Mouse (Mus musculus) duodenum, adult 2 months (tissue): Measurements from ENCODE around the gene Mpc1. TPM values are rescaled to one million over a fixed set of nuclear protein-coding genes. Genes with fewer than 3 reads are reported as not detected.

Source experiments
- polyA plus RNA-seq: library from polyadenylated mRNA; depleted of rRNA; stranded (reverse); fragments of >200 nt; gene quantifications from 2 replicates; pipeline ENCODE4 v1.2.3, GENCODE M21; 2012; ENCODE audit warnings: low replicate concordance; rRNA removed

Mpc1 gene
- 30.1 and 51.7 TPM in 2 replicates for polyA plus RNA-seq

DNA sequence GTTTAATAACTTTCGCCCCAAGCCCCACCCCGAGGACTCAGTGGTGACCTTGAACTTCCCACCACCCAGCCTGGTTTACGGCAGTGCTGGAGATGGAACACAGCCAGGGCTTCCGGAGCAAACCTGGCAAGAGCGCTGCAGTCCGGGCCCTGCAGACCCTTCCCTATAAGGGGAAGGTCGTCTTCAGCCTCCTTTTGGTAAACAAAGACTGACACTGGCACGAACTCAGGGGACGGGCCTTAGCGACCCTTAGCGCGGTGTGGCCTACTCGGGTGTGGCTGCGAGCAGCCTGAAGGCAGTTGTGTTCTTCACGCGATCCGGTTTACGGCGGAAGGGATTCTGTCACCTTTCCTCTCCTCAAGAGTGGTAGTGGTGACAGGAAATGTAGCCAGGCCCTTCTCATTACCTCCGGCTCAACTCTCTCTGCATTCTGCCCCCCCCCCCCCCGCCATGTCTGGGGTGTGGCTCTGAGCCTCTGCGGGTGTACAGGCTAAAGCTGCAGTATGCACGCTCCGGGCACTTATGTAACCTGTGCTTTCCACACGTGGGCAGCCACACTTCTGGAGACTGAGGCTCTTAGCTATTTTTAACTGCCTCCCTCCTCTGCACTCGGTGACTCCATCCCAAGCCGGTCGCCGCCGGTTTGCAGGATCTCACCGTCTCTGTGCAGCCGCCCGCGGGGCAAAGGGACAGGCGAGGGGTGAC is at the start of gene Mpc1:
Mpc1 (plus strand) TSS at position 84 of the 705 bp plus-strand sequence.

DNA sequence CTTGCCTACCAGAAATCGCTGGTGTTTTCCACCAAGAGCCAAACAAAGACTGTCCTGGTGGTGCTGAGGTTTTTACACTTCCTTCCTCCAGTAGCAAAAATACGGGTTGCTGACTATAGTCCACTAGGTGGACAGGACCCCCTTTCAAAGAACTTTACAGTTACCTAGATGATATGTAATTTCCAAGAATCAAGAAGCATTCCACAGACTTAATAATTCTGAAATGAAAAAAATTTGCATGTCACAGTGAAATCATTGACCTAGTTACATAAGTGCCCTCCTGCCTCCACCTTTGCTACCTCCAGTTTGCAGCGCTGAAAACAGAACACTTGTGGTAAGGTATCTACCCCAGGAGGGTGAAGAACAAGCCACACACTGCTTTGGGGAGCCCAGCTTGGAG is 47.0 kb upstream of the Mpc1 start, which contains the start of gene Ccr6:
Ccr6 (plus strand) TSS at position 301 of the 400 bp plus-strand sequence.

DNA sequence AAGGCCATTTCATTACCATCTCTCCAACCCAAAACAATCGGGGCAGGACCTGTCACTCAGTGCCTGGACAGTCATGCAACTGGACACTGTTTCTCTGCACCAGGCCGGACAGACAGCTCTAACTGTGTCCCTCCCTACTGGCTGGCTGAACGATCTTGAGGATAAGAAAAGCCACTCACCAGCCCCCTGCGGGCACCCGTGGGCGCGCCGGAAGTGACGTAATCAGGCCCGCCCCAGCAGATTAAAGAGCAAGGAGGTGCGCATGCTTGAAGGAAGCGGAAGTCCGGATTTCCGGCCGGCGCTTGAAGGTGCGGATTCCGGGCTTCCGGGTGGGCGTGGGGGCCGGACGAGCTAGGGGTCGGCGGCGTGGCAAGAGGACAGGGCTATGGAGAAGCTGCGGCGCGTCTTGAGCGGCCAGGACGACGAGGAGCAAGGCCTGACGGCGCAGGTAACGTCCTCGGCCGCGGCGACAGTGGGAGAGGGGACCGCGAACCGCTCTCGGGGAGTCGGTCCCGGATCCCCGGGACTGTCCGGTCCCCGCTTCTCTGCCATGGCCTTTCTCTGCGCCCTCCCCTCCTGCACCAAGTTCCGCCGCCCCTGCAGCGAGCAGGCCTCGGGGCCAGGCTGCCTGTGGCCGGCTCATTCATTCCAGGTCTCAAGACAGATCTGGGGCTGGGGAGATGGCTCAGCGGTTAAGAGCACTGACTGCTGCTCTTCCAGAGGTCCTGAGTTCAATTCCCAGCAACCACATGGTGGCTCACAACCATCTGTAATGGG is 28.3 kb downstream of the Mpc1 start, which contains the start of gene Sft2d1:
Sft2d1 (plus strand) TSS at position 265 of the 777 bp plus-strand sequence.

DNA sequence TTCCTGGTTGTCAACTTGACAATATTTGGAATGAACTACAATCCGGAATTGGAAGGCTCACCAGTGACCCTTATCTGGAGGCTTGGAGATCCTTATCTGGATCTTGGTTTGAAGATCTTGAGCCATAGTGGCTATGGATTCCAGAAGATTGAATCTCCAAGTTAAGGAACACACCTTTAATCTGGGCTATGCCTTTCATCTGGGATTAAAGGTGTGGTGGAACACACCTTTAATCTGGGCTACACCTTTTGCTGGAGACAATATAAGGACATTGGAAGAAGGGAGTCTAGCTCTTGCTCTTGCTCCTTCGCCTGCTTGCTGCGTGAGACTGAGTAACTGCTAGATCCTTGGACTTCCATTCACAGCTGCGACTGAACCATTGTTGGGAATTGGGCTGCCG is 54.5 kb downstream of the Mpc1 start, which contains the start of gene Prr18:
Prr18 (plus strand) TSS at position 301 of the 400 bp plus-strand sequence.

Other genes starting within 250 kb of the Mpc1 start
- 2.6 and 3.6 TPM in 2 replicates for gene Gm49673, start 135.1 kb upstream of the Mpc1 start, polyA plus RNA-seq
- 27.6 and 52.0 TPM in 2 replicates for gene Rnaset2a, start 134.8 kb upstream of the Mpc1 start, polyA plus RNA-seq
- 0.14 and 0.18 TPM in 2 replicates for gene Fgfr1op, start 117.4 kb upstream of the Mpc1 start, polyA plus RNA-seq
- gene Ccr6, start 46.9 kb upstream of the Mpc1 start, polyA plus RNA-seq: 0.35 and 0.68 TPM in 2 replicates
- 120 and 179 TPM in 2 replicates for gene Sft2d1, start 28.2 kb downstream of the Mpc1 start, polyA plus RNA-seq
- gene Prr18, start 54.6 kb downstream of the Mpc1 start, polyA plus RNA-seq: 0.60 and 1.4 TPM in 2 replicates
- gene T2, start 73.1 kb downstream of the Mpc1 start, polyA plus RNA-seq: not detected in 2 replicates
- not detected in 2 replicates for gene T, start 151.5 kb downstream of the Mpc1 start, polyA plus RNA-seq
- 0.89 and 1.2 TPM in 2 replicates for gene Pde10a, start 242.5 kb downstream of the Mpc1 start, polyA plus RNA-seq